Mouse (Mus musculus): ENCODE measurements around the gene Naa38.
A peak's percentile ranks its signal among the peaks of the same experiment; 100 is the strongest.

Gene Naa38

DNA sequence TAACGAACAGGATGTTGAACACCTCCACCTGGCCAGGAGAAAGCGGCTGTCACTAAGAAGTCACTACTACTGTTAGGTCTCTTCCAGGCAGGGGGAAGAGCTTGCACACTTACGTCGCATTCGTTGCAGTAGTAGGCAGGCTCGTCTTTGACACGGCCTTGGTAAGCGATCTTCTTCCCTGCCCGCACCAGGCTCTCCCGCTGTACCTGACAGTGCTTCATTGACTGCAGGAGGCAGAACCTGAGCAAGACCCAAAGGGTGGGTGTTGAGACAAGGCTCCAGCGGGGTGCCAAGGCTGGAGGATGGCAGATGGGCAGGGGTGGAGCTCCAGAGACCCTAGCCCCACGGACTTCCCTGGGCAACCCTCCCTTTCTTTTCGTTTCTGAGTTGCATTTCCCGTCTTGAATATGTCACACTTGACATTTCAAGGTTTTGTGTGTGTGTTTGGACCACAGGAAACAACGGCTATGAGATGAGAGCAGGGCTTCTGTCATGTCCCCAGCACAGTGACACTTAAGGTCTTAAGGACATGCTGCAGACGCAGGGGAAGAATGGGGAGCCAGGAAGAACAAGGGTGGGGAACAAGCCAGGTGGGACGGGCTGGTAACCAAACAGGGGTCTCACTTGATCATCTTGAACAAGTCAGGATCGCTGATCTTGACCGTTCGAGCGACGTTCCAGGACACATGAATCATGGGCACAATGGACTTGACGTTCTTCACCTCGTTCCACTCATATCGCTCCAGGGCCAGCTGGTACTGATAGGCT, 5.0 kb downstream of the Naa38 start:
- DNase-seq (ENCODE audit: low spot score in 2 of 2) = no peak

DNA sequence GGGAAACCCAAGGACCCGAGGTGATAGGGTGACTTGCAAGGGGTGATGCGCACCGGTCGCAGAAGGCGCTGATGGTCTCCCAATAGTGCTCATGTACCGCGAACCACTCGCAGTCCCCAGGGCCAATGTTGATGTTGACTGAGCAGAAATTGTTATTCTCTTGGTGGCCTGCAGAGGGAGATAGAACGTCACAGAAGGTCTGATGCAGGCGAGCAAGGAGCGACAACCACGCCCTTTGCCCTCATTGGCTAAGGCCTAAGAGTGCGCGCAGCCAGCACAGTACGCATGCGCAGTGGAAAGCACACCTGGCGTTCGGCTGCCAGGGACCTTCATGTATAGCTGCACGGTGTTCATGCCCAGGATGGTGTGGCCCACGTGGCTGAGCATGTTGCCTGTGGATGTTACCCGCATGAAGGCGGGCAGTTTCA, 5.9 kb downstream of the Naa38 start:
- peak in 1 of 2 experiments; percentile 81 for DNase-seq (ENCODE audit: low spot score in 2 of 2)

DNA sequence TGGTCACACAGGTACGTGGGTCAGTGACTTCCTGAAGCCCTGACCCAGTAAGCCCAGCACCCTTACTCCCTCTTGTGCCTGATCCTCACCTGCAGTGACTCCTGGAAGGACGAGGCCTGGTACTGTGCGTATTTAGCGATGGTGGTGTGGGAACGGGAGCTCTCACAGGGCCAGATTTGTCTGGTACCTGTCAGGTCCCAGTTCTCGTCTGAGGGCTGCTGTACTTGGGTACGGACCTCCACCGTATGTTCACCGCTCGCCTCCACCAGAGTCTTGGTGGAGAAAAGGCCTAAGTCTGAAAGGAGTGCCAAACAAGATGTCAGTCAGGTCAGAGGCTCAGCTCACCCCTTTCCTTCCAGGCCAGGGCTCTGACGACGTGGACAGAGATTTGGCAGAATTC, 6.7 kb downstream of the Naa38 start:
- no peak for DNase-seq (ENCODE audit: low spot score in 2 of 2)

DNA sequence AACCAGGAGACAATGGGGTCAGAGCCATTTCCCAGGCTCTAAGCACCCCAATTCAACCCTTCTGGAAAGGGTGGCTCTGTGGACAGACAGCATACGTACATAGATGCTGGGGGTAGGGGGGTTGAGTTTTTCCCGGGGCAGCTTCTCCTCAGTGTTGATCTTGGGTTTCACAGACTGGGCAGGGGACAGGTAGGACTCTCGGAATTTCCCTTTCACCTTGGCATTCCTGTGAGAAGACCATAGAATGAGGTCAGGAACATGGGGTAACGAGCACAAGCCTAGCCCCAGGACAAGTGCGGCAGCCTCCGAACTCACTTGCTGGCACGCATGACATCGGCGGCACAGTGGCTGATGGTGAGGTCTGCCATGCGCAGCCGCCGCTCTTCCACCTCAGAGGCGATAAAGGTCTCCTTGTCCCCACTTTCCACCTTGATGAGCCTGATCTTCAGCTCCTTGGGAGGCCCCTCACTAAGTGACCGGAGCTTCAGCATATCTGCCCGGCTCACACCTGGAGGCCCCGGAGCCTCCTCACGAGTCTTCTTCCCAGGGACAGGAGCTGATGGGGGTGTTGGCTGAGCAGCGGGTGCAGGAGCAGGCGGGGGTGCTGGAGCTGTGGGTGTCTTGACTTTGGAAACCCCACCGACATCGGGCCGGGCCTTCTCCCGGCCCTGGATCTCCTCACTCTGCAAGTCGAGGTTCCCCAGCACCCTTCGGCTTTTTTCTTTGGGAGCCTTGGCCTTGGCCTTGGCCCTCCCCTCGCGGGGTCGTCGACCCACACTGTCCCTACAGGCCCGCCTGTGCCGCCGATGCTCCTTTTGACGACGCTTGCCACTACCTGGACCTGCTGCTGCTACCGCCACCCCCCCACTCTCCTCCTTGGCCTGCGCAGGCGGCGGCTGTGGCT, 8.7 kb downstream of the Naa38 start:
- DNase-seq (ENCODE audit: low spot score in 2 of 2) = no peak

DNA sequence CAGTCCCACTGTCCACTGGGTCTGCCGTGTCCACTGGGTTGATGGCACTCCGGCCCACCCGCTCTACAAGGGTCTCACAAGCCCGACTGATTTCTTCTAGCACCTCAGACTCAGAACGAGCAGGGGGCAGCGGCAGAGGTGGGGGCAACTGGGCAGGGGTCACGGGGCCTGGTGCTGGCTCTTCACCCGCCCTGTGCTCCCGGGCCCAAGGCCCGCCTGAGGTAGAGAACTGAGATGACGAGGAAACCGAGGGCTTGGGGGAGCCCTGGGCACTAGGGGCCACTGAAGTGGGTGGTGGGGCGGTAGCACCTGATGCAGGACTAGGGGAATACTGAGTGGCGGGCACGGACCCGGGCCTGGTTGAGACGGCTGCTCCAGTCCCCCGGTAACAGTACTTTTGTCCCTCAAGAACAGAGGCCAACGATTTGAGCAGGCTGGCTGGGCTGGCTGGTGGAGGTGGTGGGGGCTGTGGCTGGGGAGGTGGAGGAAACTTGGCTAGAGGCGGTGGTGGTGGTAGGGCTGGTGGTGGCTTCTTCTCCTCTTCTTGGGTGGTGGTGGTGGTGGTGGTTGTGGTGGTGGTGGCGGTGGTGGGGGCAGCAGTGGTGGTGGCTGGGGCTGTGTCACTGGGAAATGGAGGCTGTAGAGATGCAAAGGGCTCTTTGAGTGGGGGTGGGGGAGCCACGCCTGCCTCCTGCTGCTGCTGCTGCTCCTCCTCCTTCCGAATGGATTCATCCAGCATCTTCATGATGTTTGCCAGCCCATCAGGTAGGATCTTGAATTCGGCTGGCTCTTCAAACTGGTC, 9.5 kb downstream of the Naa38 start:
- no peak for DNase-seq (ENCODE audit: low spot score in 2 of 2)

DNA sequence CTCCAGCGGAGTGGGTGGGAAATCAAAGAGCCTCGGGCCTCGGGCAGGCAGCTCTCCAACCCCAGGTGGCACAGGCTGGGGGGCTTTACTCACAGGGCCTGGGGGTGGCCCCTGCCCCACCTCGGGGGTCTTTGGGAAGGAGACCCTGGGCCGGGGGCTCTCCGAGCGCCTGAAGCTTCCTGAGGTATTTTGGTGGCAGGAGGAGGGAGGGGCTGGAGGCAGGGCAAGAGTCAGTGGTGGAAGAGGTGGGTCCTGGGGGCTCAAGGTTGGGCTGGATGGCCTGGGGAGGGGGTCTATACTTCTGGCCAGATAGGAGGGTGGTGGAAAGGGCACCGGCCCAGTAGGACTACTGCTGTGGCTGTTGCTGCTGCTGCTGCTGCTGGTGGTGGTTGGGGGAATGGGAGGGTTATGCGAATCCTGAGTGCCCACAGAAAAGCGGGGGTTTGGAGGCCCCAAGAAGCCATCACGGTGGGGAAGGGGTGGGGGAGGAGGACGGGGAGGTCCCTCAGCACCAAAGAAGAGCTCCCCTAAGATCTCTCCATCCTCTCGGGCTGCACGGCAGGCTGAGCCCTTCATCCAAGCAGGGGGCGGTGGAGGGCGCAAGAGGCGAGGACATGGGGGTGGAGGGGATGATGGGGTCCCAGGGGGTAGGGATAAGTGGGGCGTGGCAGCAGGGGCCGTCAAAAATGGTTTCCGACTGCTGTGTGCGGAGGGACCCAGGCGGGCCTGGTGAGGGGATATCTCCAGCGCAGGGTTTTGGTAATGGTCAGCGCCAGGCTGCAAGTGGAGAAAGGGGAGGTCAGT, 10.3 kb downstream of the Naa38 start:
- DNase-seq (ENCODE audit: low spot score in 2 of 2) = no peak

DNA sequence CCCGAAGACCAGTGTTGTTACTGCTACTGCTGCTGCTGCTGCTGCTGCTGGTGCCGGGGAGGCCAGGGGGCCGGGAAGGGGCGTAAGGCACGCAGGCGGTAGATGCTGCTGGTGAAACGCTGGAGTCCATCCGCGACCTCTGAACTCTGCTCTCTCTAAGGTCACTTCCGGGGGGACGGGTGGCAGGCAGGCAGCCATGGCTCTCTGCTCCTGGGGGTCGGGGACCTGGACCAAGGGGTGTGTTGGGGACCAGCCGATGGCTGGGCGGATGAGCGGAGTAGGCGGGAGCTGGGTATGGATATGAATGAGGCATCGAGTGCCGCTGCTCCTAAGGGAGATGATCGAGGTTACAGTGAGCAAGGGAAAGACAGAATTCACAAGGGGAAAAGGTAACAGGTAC, 11.0 kb downstream of the Naa38 start:
- no peak for DNase-seq (ENCODE audit: low spot score in 2 of 2)

DNA sequence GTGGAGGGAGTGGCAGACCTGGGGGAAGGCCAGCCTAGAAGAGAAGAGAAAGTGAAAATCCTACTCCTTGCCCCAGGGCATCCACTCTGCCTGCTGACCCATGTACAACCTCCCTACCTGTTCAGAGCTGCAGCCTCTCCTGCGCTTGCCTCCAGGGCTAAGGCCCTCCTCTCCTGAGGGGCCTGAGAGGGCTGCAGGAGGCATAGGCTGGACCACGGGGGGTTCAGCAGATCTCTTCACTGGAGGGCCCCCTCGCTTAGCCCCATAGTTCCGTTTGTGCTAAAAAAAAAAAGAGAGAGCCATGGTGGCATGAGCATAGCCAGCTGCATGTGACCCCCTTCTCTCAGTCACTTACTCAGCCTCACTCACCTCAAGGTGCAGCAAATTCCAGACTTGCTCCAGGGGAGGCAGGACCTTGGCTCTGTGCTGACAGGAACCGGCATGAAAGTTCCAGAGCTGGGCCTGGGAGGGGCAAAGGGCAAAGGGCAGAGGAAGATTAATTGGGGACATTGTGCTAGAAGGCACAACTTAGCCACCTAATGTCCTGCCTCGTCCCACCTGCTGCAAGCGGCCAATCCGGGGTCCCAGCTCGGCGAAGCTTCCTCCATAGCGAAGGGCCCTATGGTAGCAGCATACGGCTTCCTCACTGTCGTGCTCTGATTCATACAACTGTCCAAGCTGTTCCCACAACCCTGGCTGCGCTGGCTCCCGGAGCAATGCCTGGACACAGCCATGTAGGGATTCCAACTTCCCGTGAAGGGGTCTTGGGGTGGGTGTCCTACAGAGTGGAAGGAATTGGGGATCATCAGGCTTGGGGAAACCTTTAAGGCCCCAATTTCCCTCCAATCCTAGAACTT, 11.8 kb downstream of the Naa38 start:
- no peak for DNase-seq (ENCODE audit: low spot score in 2 of 2)

DNA sequence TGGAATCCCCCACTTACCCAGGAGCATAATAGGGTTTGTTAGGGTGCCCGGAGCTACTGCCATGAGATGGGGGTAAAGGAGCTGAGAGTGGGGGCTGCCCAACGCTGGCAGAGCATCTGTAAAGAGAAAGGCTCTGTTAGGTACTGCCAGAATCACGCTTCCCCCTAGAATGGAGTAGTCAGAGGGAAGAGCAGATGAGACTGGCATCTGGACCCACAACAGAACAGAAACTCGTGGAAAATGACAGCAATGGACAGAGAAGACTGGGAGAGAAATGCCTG, 12.4 kb downstream of the Naa38 start:
- DNase-seq (ENCODE audit: low spot score in 2 of 2) = no peak

DNA sequence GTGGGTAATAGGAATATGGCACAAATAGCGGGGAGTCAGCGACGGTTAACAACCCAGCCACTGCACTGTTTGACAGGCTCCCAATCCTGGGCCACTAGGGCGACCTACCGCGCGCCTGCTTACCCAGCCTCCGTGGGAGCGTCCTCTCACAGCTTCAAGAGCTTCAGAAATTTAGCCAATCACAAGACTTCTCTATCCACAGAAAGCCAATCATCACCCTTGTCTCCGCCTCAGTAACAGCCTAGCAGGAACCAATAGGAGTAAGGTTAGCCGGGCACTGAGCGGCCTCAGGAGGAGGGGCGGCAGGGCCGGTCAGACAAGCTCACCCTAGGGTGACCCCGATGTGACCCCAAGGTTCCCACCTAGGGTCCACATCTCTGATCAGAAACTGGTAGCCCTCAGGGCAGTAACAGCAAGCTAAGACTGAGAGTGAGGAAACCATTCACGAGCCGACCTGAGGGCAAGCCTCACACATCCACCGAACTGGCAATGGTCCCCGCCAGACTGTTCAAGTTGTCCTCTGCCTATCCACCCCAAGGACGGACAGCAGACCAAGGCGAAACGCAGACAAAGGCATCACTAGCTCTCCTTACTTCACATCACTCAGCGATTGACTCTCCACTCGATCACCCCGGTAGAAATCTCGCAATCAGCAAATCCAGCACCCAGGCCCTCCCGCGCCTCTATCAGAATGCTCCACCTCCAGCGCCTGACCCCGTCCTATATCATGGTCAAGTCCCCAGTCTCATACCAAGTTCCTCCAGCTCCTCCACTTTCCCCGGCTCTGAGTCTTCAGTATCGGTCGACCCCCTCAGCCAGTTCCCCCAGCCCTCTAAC, 13.5 kb downstream of the Naa38 start:
- DNase-seq (ENCODE audit: low spot score in 2 of 2) = peak in 1 of 2 experiments; percentile 74

DNA sequence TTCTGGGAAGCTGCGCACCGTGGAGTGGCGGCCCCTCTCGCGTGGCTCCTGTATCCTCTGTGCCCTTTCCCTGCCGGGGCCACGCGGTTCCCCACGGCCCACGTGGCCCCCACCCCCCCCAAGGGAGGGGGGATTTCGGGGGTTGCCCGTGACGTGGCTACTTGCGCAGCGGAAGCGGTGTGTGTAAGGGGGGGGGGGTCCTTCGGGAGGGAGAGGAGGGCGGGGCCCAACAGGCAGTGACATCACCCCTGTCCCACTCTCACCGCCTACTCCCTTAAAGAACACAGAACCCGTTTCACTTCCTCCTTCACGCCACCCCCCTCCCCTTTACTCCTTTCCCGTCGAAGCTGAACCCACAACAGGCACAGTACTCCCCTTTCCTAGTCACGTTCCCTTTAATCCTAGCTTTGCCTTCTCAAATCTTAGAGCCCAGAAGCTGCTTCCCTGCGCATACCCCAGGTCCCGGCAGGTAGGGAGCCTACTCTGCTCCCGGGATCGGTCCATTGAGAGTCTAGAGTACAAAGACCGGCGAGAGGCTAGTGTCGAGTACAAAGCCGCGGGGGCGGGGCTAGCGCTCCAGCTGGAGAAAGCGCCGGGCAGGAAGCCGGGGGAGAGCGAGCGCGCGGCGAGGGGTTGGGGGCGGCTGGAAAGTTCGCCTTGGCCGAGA, 14.2 kb downstream of the Naa38 start:
- peak in 1 of 2 experiments; percentile 73 for DNase-seq (ENCODE audit: low spot score in 2 of 2)

DNA sequence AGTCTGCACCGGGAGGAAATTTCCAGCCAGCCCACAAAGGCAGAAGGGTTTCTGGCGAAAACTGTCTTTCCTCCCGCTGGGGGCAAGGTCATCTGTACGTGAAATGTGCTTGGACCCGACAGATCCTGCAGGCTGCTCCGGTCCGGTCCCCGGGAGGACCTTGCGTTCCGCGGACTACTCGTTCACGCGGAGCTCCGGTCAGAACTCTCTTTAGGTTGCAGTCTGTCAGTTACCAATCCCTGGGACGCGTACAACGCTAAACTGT, 14.7 kb downstream of the Naa38 start:
- no peak for DNase-seq (ENCODE audit: low spot score in 2 of 2)

DNA sequence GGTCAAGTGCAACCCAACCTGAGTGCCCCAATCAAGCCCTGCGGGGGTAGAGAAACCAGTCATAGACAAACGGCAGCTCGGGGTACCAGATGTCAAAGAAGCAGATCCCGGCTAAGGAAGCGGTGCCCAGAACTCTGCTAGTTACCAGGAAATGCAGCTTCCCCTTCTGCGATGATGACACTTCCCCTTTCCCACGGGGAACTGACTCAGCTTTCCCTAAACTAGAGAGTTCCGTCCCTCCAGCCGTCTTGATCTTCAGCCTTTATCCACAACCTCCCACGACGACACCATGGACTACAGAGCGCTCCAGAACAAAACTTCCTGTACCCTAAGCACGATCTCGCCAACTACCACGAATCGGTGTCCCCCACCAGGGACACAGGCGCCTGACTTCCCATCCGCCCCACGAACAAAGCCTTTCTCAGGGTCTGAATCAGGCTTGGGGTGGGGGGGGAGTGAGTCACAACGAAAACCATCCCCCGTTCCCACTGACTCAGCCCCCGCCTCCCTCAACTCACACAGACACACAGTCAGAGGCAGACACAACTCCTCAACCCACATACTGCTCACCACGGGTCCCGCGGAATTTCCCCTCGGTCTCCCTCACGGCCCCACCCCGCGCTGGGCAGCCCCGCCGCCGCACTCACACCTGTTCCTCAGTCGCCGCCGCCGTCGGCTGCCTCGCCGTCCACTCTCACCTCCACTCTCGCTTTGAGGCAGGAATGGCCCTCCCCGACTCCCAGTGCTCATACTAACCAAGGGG, 15.2 kb downstream of the Naa38 start:
- no peak for DNase-seq (ENCODE audit: low spot score in 2 of 2)

DNA sequence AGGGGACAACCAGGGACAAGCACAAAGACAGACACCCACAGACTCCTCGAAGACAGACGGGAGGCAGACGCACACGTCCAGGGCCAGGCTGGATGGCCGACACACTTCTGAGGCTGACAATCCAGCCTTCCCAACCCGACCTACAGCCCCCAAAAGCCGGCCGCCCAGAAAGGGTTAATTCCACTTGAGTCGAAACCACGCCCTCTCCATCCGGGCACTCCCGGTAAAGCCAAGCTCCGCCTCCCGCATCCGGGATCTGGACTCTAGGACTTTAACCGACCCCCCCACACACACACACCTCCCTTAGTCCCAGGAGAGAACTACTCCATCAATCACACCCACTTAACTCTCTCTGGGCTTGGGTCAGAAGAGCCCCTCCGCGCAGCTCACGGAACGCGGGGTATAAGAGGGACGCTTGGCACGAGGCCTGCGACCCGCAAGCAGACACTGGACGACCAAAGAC, 15.8 kb downstream of the Naa38 start:
- peak; percentile 91 to 98 for DNase-seq (ENCODE audit: low spot score in 2 of 2)

DNA sequence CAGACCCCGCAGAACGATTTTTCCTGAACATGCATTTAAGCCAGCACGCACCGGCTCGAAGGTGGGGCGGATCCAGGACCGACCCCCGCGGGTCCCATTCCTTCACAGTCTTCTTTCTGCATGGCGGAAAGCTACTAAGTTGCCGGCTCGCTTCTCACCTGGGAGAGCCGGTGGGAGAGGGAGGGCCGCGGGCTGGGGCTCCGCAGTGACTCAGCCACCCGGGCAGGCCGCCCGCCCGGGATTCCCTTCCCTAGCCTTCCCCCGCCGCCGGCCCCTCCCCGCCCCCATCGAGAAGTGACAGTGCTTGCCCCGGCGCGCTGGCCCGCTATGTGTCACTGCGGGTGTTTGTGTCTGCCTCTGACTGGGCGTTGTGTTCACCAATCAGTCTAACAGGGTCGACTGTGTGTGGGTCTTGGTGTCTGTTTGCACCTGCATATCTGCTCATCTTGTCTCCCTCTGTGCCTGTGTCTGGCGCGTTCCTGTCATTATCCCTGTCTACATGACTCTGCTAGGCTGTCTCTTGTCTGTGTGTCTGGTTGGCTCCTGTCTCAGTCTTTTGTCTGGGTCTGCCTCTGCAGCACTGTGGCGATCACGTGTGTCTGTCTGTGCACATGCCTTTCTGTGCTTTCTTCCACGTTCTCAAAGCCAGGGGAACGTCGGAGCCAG, 16.4 kb downstream of the Naa38 start:
- no peak for DNase-seq (ENCODE audit: low spot score in 2 of 2)

DNA sequence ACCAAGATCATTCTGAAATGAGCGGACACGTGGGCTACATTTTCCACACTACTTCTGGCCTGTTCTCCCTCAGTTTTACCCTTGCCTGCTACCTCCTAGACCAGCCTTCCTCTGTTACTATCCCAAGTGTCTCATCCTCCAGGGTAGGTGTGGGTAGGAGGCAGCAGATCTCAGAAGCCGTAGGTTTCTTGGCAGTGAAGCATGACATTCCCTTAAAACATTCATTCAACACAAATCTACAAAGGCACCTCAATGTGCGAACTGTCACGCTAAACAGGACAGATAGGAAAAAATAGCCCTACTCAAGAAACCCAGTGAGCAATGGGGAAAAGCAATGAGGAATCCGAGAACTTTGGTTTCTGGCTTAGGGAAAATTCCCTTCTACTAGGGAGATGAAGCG, 17.3 kb downstream of the Naa38 start:
- DNase-seq (ENCODE audit: low spot score in 2 of 2) = no peak

DNA sequence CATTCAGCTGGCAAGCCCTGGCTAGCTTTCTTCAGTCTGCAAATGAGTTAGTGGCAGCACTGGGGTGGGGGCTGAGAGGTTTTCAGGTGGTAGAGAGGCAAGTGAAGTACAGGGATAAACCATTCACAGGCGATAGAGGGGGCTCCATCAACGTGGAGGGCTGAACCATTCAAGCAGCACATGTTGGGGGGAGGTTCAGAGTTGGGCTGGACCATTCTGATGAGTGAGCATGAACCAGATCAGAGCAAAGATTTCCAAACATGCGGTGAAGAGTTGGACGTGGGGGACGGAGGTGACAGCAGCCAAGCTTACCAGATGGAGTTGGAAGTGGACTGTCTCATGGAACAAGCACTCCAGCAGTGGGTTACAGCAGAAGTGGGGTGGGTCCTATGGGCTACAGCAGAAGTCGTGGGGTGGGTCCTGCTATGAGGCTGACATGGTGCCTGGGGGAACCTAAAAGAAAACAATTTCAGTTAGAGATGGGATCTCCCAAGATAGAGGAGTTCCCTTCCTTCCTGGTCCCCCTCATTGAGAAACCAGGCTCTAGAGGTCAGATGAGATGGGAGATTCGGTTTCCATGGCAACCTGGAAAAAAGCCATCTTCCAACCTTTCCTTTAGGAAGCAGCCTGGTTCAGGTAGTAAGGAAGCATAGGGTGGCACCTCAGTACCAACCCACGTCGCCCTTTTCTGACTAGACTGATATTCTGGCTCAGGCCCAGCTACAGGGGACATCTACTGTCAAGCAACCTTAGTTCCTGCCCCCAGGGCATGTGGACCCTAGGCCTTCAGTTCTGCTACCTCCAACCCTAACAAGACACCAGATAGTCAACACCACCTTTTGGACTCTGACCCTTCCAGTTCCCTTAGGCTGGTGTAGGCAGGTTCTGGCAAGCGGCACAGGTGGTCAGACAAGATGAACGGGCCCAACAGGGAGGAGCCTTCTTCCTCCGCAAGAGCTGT, 18.2 kb downstream of the Naa38 start, which contains the start of gene Kdm6b:
Kdm6b (minus strand) TSS at position 455 of the 961 bp plus-strand sequence.
- DNase-seq (ENCODE audit: low spot score in 2 of 2) = no peak

Data from urinary bladder, postnatal 4 days (tissue).